Mouse (Mus musculus) brain, embryonic 14.5 days (tissue): ENCODE results near the gene Susd6.

ENCODE experiments used
- CTCF ChIP-seq: fragments of 200-500 bp; IDR thresholded peaks from 2 replicates; pipeline ENCODE4 v1.5.1; 2012; ENCODE audit warnings: inconsistent platforms, mild to moderate bottlenecking, moderate library complexity, borderline replicate concordance; ENCODE audit not compliant: insufficient read depth, insufficient read length; ENCODE audit errors: extremely low read depth
- POLR2A ChIP-seq: fragments of 200-500 bp; IDR thresholded peaks from 2 replicates; pipeline ENCODE4 v1.6.1; 2012; ENCODE audit warnings: mild to moderate bottlenecking, inconsistent platforms, borderline replicate concordance; ENCODE audit not compliant: poor library complexity, insufficient read depth, insufficient read length, severe bottlenecking; ENCODE audit errors: extremely low read depth

- no peak for TF ChIP-seq CTCF
- TF ChIP-seq POLR2A, result no peak
Observed at GRCm38 (mm10) chr12:80787604-80788003, 2.7 kb upstream of the Susd6 start.
